Mouse (Mus musculus): ENCODE data around the gene Proser3. TPM values are rescaled to one million over a fixed set of nuclear protein-coding genes. Genes with fewer than 3 reads are reported as not detected.

The Proser3 gene
- polyA plus RNA-seq, 1 experiment from 2014 or later: 1.8 TPM

DNA sequence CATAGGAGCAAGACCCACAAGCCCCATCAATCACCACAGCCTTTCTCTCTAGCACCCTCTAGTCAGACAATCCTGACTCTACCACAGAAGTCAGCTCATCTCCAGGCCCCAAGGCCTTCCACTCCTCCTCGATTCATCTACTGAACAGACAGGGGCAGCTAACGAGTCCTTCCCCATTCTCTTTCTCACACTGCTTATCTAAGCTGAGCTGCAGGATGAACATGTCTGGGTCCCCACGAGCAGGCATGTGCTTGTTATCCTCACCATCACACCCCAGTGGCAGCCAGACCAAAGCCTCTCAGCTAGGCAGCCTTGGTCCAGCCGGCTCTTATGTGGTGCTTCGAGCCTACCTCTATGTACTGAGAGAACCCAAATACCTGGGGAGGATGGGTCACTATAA is 20.3 kb upstream of the Proser3 start:
- DNase-seq (no peak), ATAC-seq (ENCODE audit: low read depth) (peak; percentile 32)
- Histone ChIP-seq H3K27ac (no peak overlapping the region), H3K4me2 (no peak overlapping the region), H3K9me3 (replicated peaks) (no peaks in the 10 kb centered on the region), H3K4me1 (replicated peaks) (peaks cover 20% of the 10 kb centered on the region), H3K27me3 (no peaks in the 10 kb centered on the region), H3K4me3 (replicated peaks) (no peak overlapping the region), H3K36me3 (peaks cover 95% of the 10 kb centered on the region), H3K9ac (no peak overlapping the region)
- WGBS (ENCODE audit: insufficient replicate concordance): 53% methylated on average over 5 of the region's 5 CpGs

- no peak for ATAC-seq (ENCODE audit: low read depth)
- Histone ChIP-seq H3K9me3 (replicated peaks) (no peaks in the 10 kb centered on the region), H3K27ac (no peak overlapping the region), H3K27me3 (no peaks in the 10 kb centered on the region), H3K4me1 (replicated peaks) (peaks cover 20% of the 10 kb centered on the region), H3K9ac (no peak overlapping the region), H3K36me3 (peaks cover 73% of the 10 kb centered on the region), H3K4me2 (no peak overlapping the region), H3K4me3 (replicated peaks) (no peak overlapping the region)
- WGBS (ENCODE audit: insufficient replicate concordance): 87% methylated on average over 11 of the region's 11 CpGs
- no peak for DNase-seq
Observed at GRCm38 (mm10) chr7:30567555-30567954, 15.5 kb upstream of the Proser3 start.

- Histone ChIP-seq H3K27ac (no peak overlapping the region), H3K9me3 (replicated peaks) (no peaks in the 10 kb centered on the region), H3K36me3 (peaks cover 64% of the 10 kb centered on the region), H3K4me1 (replicated peaks) (peaks cover 25% of the 10 kb centered on the region), H3K27me3 (no peaks in the 10 kb centered on the region), H3K9ac (no peak overlapping the region), H3K4me2 (no peak overlapping the region), H3K4me3 (replicated peaks) (no peak overlapping the region)
- ATAC-seq (ENCODE audit: low read depth) (no peak), DNase-seq (no peak)
- 78% methylated on average over 9 of the region's 9 CpGs for WGBS (ENCODE audit: insufficient replicate concordance)
Observed at GRCm38 (mm10) chr7:30566033-30566432, 13.9 kb upstream of the Proser3 start.

GRCm38 (mm10) chr7:30564970-30565571 is 13.0 kb upstream of the Proser3 start, which contains the start of gene Igflr1:
TSS of gene Igflr1 (plus strand) at chr7:30565427.
- Histone ChIP-seq H3K9me3 (replicated peaks) (no peaks in the 10 kb centered on the region), H3K36me3 (peaks cover 55% of the 10 kb centered on the region), H3K4me3 (replicated peaks) (peak within 1 kb of the TSS; percentile 83), H3K27ac (no peak within 1 kb of the TSS), H3K9ac (peak within 1 kb of the TSS; percentile 81), H3K4me1 (replicated peaks) (peaks cover 29% of the 10 kb centered on the region), H3K4me2 (peak within 1 kb of the TSS; percentile 89), H3K27me3 (no peaks in the 10 kb centered on the region)
- DNase-seq: no peak
- no peak for ATAC-seq (ENCODE audit: low read depth)
- 85% methylated on average over 12 of the region's 12 CpGs for WGBS (ENCODE audit: insufficient replicate concordance)

DNA sequence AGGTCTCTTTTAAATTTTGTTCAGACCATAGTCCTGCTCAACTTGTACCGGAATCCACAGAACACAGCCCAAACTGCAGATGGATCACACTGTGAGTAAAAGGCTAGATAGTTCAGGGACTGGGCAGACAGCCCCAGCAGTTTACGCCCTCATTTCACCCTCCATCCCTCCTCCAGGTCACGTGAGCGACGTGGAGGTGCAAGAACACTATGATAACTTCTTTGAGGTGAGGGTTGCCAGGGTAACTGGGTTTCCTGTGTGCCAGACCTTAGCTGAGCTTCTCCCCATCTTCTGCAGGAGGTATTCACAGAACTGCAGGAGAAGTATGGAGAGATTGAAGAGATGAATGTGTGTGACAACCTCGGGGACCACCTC is 11.8 kb upstream of the Proser3 start:
- 21% methylated on average over 6 of the region's 6 CpGs for WGBS (ENCODE audit: insufficient replicate concordance)

DNA sequence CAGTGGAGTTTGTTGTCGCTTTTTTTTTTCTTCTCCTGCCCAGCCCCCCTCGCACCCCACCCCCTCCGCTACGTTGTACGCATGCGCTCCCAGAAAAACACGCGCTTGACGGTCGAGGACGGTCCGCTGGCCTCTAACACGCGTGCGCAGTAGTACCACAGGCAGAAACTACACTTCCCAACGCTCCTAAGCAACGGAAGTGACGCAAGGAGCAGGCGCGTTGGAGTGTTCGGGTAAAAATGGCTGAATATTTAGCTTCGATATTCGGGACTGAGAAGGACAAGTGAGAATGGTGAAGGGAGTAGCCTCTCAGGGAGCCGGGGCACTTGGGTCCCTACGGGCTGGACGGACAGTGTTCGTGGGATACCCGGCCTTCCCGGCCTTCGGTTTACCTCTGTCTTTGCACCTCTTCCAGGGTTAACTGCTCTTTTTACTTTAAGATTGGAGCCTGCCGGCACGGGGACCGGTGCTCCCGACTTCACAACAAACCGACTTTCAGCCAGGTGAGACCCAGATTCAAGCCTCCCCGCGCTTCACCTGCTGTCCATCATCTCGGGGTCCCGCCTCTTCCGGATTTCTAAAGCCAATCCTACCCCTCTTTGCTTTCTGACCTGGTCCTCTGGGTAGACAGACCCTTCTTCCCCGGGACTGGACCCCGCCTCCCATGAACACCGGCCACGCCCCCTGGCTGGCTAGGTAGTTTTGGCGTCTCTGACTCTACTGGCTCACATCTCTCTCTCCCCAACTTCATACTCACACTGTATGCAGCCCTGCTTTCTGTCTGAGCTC is 11.2 kb upstream of the Proser3 start, which contains the start of the genes U2af1l4, Gm49396 and Psenen:
TSS of gene U2af1l4 (plus strand) at position 185 of the 789 bp plus-strand sequence.
TSS of gene Gm49396 (plus strand) at position 228 of the 789 bp plus-strand sequence.
TSS of gene Psenen (minus strand) at position 511 of the 789 bp plus-strand sequence.
- ATAC-seq (ENCODE audit: low read depth): peak; percentile 81

More for the DNA sequence above, 11.8 kb upstream of the Proser3 start:
- no peak for DNase-seq
- Histone ChIP-seq H3K27me3 (no peaks in the 10 kb centered on the region), H3K27ac (peak overlapping the region; percentile 96), H3K9me3 (replicated peaks) (no peaks in the 10 kb centered on the region), H3K4me3 (replicated peaks) (peak overlapping the region; percentile 83), H3K9ac (peak overlapping the region; percentile 81), H3K4me1 (replicated peaks) (peaks cover 36% of the 10 kb centered on the region), H3K36me3 (peaks cover 43% of the 10 kb centered on the region), H3K4me2 (peak overlapping the region; percentile 89)
- no peak for ATAC-seq (ENCODE audit: low read depth)

DNA sequence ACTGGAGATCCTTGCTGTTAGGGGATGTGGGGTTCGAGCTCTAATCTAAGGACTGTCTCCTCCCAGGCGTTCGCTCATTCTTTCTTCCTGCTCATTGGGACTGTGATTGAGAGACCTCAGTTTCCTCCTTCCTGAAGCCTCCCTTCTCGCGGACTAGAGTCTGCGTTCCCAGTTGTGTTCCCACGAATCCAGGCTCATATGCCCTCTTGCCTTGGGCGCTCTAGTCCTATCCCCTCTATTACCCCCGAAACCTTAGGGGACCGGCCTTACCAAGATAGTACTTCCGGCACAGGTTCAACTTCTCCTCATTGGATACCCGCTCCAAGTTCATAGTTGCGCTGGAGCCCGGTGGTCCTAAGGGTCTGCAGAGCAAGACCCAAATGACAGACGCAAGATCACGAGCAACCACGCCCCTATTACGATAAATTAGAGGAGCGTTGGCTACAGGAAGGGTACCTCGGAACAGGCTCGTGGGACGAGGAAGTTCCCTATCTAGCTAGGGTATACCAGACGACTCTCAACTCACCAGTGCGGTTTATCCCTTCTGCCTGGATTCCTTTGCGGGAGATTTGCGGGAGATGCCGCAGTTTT is 10.5 kb upstream of the Proser3 start:
- ATAC-seq (ENCODE audit: low read depth): peak; percentile 8; the same call in 1 of the 2 replicates
- Histone ChIP-seq H3K9ac (peak overlapping the region; percentile 81), H3K27me3 (no peaks in the 10 kb centered on the region), H3K4me1 (replicated peaks) (peaks cover 48% of the 10 kb centered on the region), H3K27ac (peak overlapping the region; percentile 84), H3K4me3 (replicated peaks) (peak overlapping the region; percentile 83), H3K9me3 (replicated peaks) (no peaks in the 10 kb centered on the region), H3K4me2 (peak overlapping the region; percentile 89), H3K36me3 (peaks cover 36% of the 10 kb centered on the region)
- WGBS (ENCODE audit: insufficient replicate concordance): under 1% methylated on average over 27 of the region's 27 CpGs
- DNase-seq: no peak

More for the DNA sequence above, 11.2 kb upstream of the Proser3 start, which contains the start of the genes U2af1l4, Gm49396 and Psenen:
- under 1% methylated on average over 45 of the region's 45 CpGs for WGBS (ENCODE audit: insufficient replicate concordance)
- H3K4me3 ChIP-seq (replicated peaks): peak within 1 kb of the TSS; percentile 83
- H3K4me2 ChIP-seq: peak within 1 kb of the TSS; percentile 89
- peak within 1 kb of the TSS; percentile 81 for H3K9ac ChIP-seq
- peaks cover 37% of the 10 kb centered on the region for H3K36me3 ChIP-seq
- DNase-seq: peak; percentile 92
- H3K27ac ChIP-seq: peak within 1 kb of the TSS; percentile 96
- peaks cover 41% of the 10 kb centered on the region for H3K4me1 ChIP-seq (replicated peaks)
- H3K9me3 ChIP-seq (replicated peaks): no peaks in the 10 kb centered on the region
- H3K27me3 ChIP-seq: no peaks in the 10 kb centered on the region

DNA sequence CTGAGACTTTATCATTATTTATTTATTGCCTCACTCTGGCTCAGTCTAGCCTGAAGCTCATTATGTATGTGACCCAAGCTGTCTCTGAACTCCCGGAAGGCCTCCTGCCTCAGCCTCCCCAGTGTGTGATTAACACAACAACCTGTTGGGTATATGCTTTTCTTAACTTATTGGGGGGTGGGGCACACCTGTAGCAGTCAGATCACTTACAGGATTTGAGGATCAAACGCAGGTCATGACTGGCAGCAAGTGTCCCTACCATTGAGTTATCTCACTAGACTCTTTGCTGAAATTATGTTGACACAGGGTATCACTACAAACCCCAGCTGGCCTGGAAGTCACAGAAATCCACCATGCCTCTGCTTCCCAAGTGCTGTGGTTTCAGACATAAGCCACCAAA is 8.2 kb upstream of the Proser3 start:
- WGBS (ENCODE audit: insufficient replicate concordance): 68% methylated on average over 2 of the region's 2 CpGs
- Histone ChIP-seq H3K27ac (peak overlapping the region; percentile 86), H3K4me3 (replicated peaks) (peak overlapping the region; percentile 67; the same call in 1 of the 2 replicates)

GRCm38 (mm10) chr7:30559443-30559954 is 7.4 kb upstream of the Proser3 start, which contains the start of gene Lin37:
TSS of gene Lin37 (minus strand) at chr7:30559838.
- H3K4me2 ChIP-seq: peak within 1 kb of the TSS; percentile 73
- WGBS (ENCODE audit: insufficient replicate concordance): under 1% methylated on average over 20 of the region's 20 CpGs
- H3K36me3 ChIP-seq: peaks cover 38% of the 10 kb centered on the region
- DNase-seq (peak; percentile 92), ATAC-seq (ENCODE audit: low read depth) (peak; percentile 80)
- peak within 1 kb of the TSS; percentile 67 for H3K4me3 ChIP-seq (replicated peaks)
- H3K27me3 ChIP-seq: no peaks in the 10 kb centered on the region
- H3K4me1 ChIP-seq (replicated peaks): peaks cover 51% of the 10 kb centered on the region
- H3K27ac ChIP-seq: peak within 1 kb of the TSS; percentile 86
- H3K9me3 ChIP-seq (replicated peaks): no peaks in the 10 kb centered on the region
- H3K9ac ChIP-seq: peak within 1 kb of the TSS; percentile 74

More for the DNA sequence above, 8.2 kb upstream of the Proser3 start:
- DNase-seq: no peak
- H3K4me1 ChIP-seq (replicated peaks): peaks cover 50% of the 10 kb centered on the region
- no peak for ATAC-seq (ENCODE audit: low read depth)
- H3K9me3 ChIP-seq (replicated peaks): no peaks in the 10 kb centered on the region
- peak overlapping the region; percentile 66 for H3K9ac ChIP-seq
- peak overlapping the region; percentile 73 for H3K4me2 ChIP-seq
- no peaks in the 10 kb centered on the region for H3K27me3 ChIP-seq
- H3K36me3 ChIP-seq: peaks cover 37% of the 10 kb centered on the region

- H3K4me3 ChIP-seq (replicated peaks): peak overlapping the region; percentile 67
- H3K27ac ChIP-seq: peak overlapping the region; percentile 86
- WGBS (ENCODE audit: insufficient replicate concordance): 8% methylated on average over 12 of the region's 12 CpGs
- DNase-seq (peak; percentile 38), ATAC-seq (ENCODE audit: low read depth) (peak; percentile 44)
- peaks cover 44% of the 10 kb centered on the region for H3K36me3 ChIP-seq
- no peaks in the 10 kb centered on the region for H3K9me3 ChIP-seq (replicated peaks)
- peak overlapping the region; percentile 73 for H3K4me2 ChIP-seq
- peaks cover 51% of the 10 kb centered on the region for H3K4me1 ChIP-seq (replicated peaks)
- H3K27me3 ChIP-seq: no peaks in the 10 kb centered on the region
- H3K9ac ChIP-seq: peak overlapping the region; percentile 74
Observed at GRCm38 (mm10) chr7:30558656-30559442, 6.8 kb upstream of the Proser3 start.

All from liver, embryonic 13.5 days (tissue).